Mouse (Mus musculus) kidney, embryonic 15.5 days (tissue): ENCODE data around the gene Lrrc9. TPM values are rescaled to one million over a fixed set of nuclear protein-coding genes. Genes with fewer than 3 reads are reported as not detected.

Source experiments
- ATAC-seq: fragments of 200-750 bp; cut with Nextera tagmentation; replicated peaks from 2 replicates; pipeline ENCODE4 v1.8.0; 2017; ENCODE audit warnings: moderate TSS enrichment; ENCODE audit not compliant: low FRiP score
- H3K27ac ChIP-seq: fragments of 300-500 bp; sonication (generic); 2 replicates; pipeline ENCODE4 v1.5.1; 2015; ENCODE audit warnings: mild to moderate bottlenecking, inconsistent platforms
- H3K27me3 ChIP-seq: fragments of 300-500 bp; sonication (generic); 2 replicates; pipeline ENCODE4 v1.6.1; 2015; ENCODE audit warnings: inconsistent platforms
- H3K36me3 ChIP-seq: fragments of 300-500 bp; sonication (generic); 2 replicates; pipeline ENCODE4 v1.6.1; 2015; ENCODE audit warnings: inconsistent platforms
- H3K4me1 ChIP-seq: fragments of 300-500 bp; sonication (generic); 2 replicates; pipeline ENCODE4 v1.6.1; 2015; ENCODE audit warnings: inconsistent platforms
- H3K4me2 ChIP-seq: fragments of 300-500 bp; sonication (generic); 2 replicates; pipeline ENCODE4 v1.6.1; 2015; ENCODE audit warnings: moderate library complexity, mild to moderate bottlenecking, inconsistent platforms
- H3K4me3 ChIP-seq: fragments of 300-500 bp; sonication (generic); replicated peaks from 2 replicates; pipeline ENCODE4 v1.5.1; 2015; ENCODE audit warnings: mild to moderate bottlenecking, inconsistent platforms
- H3K9ac ChIP-seq: fragments of 300-500 bp; sonication (generic); 2 replicates; pipeline ENCODE4 v1.6.1; 2015; ENCODE audit warnings: mild to moderate bottlenecking, inconsistent platforms
- H3K9me3 ChIP-seq: fragments of 300-500 bp; sonication (generic); replicated peaks from 2 replicates; pipeline ENCODE4 v1.6.1; 2016; ENCODE audit warnings: inconsistent platforms
- WGBS: fragments of 180-500 bp; shearing (Covaris S2); methylation state at CpG from one replicate; pipeline ENCODE4 v1.1.7; 2015; ENCODE audit warnings: mixed read lengths; 5-methylcytosine and 5-hydroxymethylcytosine counted together
- microRNA-seq: library from miRNA; unstranded; fragments of <30 nt; microRNA quantifications from one replicate; pipeline ENCODE4, GENCODE M21; 2016
- polyA plus RNA-seq: library from polyadenylated mRNA; unstranded; fragments of >200 nt; fragmentation: Nextera tagmentation; extraction: Ambion mirVana; gene quantifications from 2 replicates; pipeline ENCODE4 v1.2.1, GENCODE M21; 2015

The Lrrc9 gene
- polyA plus RNA-seq, 1 experiment from 2014 or later = 0.32 TPM

DNA sequence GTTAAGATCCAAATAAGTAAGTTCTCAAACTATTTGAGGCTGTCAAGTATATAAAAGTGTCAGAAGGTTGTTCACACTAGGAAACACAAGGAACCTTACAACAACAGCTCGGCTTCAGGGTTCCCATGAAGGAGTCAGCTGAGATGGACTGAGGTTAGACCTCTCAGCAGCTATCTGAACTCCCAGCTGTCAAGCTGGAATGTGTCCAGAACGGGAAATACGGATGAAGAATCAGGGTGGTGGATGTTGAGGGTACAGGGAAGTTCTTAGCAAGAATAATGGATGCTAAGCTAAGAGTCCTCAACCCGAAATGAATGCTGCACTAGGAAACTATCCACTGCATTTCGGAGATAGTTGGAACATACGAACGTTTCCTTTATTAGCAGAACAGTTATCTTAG is 90.6 kb downstream of the Lrrc9 start:
- no peaks in the 10 kb centered on the region for H3K9me3 ChIP-seq
- no peaks in the 10 kb centered on the region for H3K36me3 ChIP-seq
- no peak for ATAC-seq
- peaks cover 6% of the 10 kb centered on the region; the same call in 1 of the 2 replicates for H3K4me1 ChIP-seq
- H3K27ac ChIP-seq = no peak overlapping the region
- H3K27me3 ChIP-seq = no peaks in the 10 kb centered on the region
- WGBS = 81% methylated on average over 7 of the region's 7 CpGs
- no peak overlapping the region for H3K9ac ChIP-seq
- no peak overlapping the region for H3K4me2 ChIP-seq
- no peak overlapping the region for H3K4me3 ChIP-seq

DNA sequence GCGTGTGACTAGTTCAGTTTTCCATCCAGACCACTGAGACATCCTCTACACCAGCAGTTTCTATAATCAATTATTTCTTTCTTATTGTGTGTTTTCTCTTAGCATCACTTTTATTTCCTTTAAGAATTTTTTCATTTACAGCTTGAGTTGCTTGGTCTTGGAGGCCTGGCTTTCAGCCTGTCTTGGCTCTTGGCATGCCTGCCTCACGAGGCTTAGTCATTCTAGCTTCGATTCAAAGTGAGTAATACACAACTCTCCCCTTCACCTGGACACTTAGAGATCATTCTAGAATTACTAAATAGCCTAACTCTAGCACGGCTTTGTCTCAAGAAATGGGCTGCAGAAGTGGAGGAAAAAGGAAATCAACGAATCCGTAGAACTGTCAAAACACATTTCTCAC is 92.3 kb downstream of the Lrrc9 start:
- no peak overlapping the region for H3K4me2 ChIP-seq
- H3K9ac ChIP-seq = no peak overlapping the region
- H3K9me3 ChIP-seq = no peaks in the 10 kb centered on the region
- H3K4me3 ChIP-seq = no peak overlapping the region
- H3K27me3 ChIP-seq = no peaks in the 10 kb centered on the region
- ATAC-seq = no peak
- H3K27ac ChIP-seq = no peak overlapping the region
- 89% methylated on average over 6 of the region's 6 CpGs for WGBS
- H3K4me1 ChIP-seq = peaks cover 6% of the 10 kb centered on the region; the same call in 1 of the 2 replicates
- H3K36me3 ChIP-seq = no peaks in the 10 kb centered on the region

DNA sequence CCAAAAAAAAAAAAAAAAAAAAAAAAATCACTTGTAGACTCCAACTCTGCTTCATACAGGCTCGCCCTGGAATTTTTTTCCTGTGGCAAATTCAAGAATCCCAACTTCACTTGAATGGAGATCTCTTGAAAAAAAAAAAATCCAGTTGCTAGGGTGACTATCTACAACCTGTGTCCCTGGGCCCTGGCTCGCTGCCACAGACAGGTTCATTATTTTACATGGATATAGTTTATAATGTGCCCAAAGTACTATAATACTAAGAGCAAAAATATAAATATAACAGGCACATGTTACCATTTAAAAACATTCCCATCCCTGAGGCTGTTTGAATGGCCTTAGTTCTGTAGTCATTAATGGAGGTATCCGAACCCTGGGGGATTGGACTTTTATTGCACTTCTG is 93.9 kb downstream of the Lrrc9 start:
- Histone ChIP-seq H3K9ac (no peak overlapping the region), H3K4me1 (peaks cover 6% of the 10 kb centered on the region; the same call in 1 of the 2 replicates), H3K36me3 (0 out of 2 replicates have a peak, but pooled peaks cover 4% of the 10 kb centered on the region), H3K27ac (0 out of 2 replicates have a peak overlapping the region, but pooled peaks have one; percentile 41), H3K4me3 (peak overlapping the region; percentile 70), H3K4me2 (peak overlapping the region; percentile 75), H3K27me3 (no peaks in the 10 kb centered on the region), H3K9me3 (no peaks in the 10 kb centered on the region)
- ATAC-seq = no peak
- WGBS = 47% methylated on average over 3 of the region's 3 CpGs

DNA sequence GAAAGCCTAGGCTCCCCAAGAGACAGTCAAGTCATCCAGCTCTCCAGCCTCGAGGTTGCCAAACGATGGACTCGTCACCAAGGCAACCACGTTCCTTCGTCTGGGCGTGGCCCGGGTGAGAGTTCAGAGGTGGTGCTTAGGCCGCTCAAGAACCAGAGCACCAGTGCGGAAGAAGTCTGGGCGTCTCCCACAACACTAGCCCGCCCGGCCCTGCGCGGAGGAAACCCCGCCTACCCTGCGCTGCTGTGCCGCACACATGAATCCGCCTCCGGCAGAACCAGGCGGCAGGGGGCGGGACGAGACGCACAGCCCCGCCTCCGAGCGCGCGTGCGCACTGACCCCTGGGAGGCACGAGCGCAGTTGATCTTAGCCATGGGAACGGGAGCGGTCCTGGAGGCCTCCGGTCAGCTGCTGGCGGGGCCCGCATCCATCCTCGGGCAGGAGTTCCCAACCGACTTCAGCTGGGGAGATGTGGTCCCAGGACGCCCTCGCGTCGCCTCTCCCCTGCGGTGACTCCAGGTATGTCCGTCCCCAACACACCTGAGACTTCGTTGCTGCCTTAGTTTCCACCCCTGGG is 94.4 kb downstream of the Lrrc9 start, which contains the start of gene Pcnx4:
Pcnx4 (plus strand) TSS at position 363 of the 577 bp plus-strand sequence.
- H3K36me3 ChIP-seq = 0 out of 2 replicates have a peak, but pooled peaks cover 4% of the 10 kb centered on the region
- peak; percentile 100 for ATAC-seq
- H3K27ac ChIP-seq = 0 out of 2 replicates have a peak within 1 kb of the TSS, but pooled peaks have one; percentile 48
- no peaks in the 10 kb centered on the region for H3K9me3 ChIP-seq
- WGBS = under 1% methylated on average over 45 of the region's 45 CpGs
- H3K9ac ChIP-seq = peak within 1 kb of the TSS; percentile 63
- peaks cover 6% of the 10 kb centered on the region; the same call in 1 of the 2 replicates for H3K4me1 ChIP-seq
- peak within 1 kb of the TSS; percentile 75 for H3K4me2 ChIP-seq
- no peaks in the 10 kb centered on the region for H3K27me3 ChIP-seq
- peak within 1 kb of the TSS; percentile 70 for H3K4me3 ChIP-seq

DNA sequence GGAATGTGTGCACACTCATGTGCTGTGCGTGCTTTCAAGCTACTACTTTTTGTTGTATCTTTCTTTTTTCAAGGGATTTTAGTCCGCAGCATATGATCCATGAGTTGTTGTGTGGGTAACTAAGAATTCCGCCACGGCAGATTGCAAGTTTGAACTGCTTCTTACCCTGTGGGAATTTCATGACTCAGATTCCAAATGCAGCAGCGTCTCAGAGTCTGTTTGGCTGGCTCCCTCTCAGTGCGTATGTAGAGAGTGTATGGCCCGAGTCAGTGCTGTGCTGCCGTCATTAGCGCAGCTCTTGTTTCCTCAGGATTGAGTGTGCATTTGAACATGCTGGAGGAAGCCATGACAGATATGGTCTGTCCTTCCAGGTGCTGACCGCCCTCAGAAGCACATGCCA is 96.9 kb downstream of the Lrrc9 start:
- no peaks in the 10 kb centered on the region for H3K9me3 ChIP-seq
- H3K4me3 ChIP-seq = no peak overlapping the region
- H3K9ac ChIP-seq = no peak overlapping the region
- H3K27me3 ChIP-seq = no peaks in the 10 kb centered on the region
- peaks cover 19% of the 10 kb centered on the region; the same call in 1 of the 2 replicates for H3K36me3 ChIP-seq
- H3K4me1 ChIP-seq = peaks cover 6% of the 10 kb centered on the region; the same call in 1 of the 2 replicates
- H3K27ac ChIP-seq = no peak overlapping the region
- no peak overlapping the region for H3K4me2 ChIP-seq
- no peak for ATAC-seq
- WGBS = 91% methylated on average over 10 of the region's 10 CpGs

DNA sequence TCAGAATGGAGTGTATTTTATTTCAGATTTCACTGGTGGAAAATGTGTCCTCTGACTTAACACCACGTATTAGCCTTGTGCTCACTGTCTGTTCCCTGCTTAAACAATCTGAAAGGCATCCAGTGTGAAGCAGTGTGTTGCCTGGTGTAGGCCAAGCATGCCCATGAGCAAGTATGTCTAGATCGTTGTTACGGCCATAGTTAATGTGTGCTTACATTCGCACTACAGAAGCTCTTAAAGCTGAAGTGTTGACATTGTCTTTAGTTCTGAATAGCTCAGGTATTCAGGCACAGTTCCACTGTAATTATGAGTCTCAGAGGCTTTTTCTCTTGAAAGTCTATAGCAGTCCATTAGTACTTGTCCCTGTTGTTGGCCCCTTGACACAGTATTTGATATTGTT is 112.7 kb downstream of the Lrrc9 start:
- Histone ChIP-seq H3K9ac (no peak overlapping the region), H3K27me3 (no peaks in the 10 kb centered on the region), H3K4me3 (no peak overlapping the region), H3K4me1 (no peaks in the 10 kb centered on the region), H3K36me3 (no peaks in the 10 kb centered on the region; the same call in 1 of the 2 replicates), H3K4me2 (no peak overlapping the region), H3K9me3 (no peaks in the 10 kb centered on the region), H3K27ac (no peak overlapping the region)
- WGBS = 83% methylated on average over 4 of the region's 4 CpGs
- ATAC-seq = no peak

DNA sequence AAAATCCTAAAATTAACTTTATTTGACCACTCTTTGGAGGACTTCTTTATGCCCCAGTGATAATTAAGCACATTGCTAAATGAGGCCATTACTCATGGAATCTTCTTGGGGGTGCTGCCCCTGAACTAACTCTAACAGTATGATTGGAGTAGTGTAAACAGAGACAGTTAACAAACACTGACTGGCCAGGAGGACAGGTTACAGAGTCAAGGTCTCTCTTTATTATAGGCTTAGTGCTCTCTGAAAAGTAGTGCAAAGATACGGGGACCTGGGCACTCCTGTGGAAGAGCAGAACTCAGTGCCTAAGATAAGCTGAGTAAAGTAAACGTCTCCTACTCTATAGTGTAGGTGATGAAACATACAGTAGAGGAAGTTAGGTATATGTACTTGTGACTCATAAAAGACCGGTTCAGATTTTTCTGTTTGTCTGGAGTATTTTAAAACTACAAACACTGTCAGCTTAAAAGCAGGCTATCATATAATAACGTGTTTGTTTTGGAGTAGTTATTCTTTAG is 122.7 kb downstream of the Lrrc9 start:
- Histone ChIP-seq H3K27ac (no peak overlapping the region), H3K27me3 (no peaks in the 10 kb centered on the region), H3K9me3 (no peaks in the 10 kb centered on the region), H3K36me3 (no peaks in the 10 kb centered on the region), H3K4me2 (no peak overlapping the region), H3K4me1 (no peaks in the 10 kb centered on the region), H3K9ac (no peak overlapping the region), H3K4me3 (no peak overlapping the region)
- ATAC-seq = no peak
- 86% methylated on average over 4 of the region's 4 CpGs for WGBS

Small RNA genes within 50 kb of the gene (microRNA-seq; reads per million reads assigned to microRNA genes)
- gene Gm44392 = not detected

Other genes with a start within 250 kb of the Lrrc9 start
- gene Rtn1, start 32.8 kb upstream of the Lrrc9 start, polyA plus RNA-seq = 11.5 and 29.7 TPM in 2 replicates
- gene Pcnx4, start 94.5 kb downstream of the Lrrc9 start, polyA plus RNA-seq = 9.0 and 9.4 TPM in 2 replicates
- not detected in 2 replicates for gene Gm4756, start 207.8 kb downstream of the Lrrc9 start, polyA plus RNA-seq
- 11.1 and 12.4 TPM in 2 replicates for gene Dhrs7, start 223.0 kb downstream of the Lrrc9 start, polyA plus RNA-seq